Mouse (Mus musculus) right cerebral cortex, postnatal 10 days (tissue): ENCODE measurements at regions not wholly inside any gene's neighbourhood (a gene's known extent, or its start where the extent isn't known, plus 50 kb on each side); places are given as distances from the start of the nearest gene placed in this dataset.

Source experiments
- DNase-seq, 2 experiments: peaks; one replicate each; pipeline ENCODE4 v3.0.0; 2021; ENCODE audit warnings: low spot score in 2 of 2

- no peak for DNase-seq
These were observed 158.0 kb upstream of the Serp2 start for GRCm38 (mm10) chr14:76714727-76715126.

GRCm38 (mm10) chr14:76713946-76714345 is 157.3 kb upstream of the Serp2 start:
- DNase-seq: no peak

GRCm38 (mm10) chr14:76708728-76709127 is 152.0 kb upstream of the Serp2 start:
- DNase-seq: peak in 1 of 2 experiments; percentile 44

DNA sequence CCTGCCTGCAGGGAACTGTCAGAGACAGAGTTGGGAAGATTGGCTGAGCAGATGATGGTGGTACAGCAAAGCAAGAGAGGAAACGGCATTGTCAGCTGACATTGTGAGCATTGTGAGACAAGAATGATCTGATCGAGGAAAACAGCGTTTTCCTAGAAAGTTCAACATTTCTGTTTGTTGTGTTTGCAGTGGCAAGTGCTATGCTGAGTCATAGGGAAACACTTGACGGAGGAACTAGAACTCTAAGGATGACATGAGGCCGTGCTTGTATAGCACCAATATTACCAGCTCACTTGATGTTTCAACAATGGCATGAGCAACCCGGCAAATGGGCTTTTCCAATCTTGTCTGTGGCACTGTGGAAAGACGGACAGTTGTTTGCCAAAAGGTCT is 146.7 kb upstream of the Serp2 start:
- no peak for DNase-seq

GRCm38 (mm10) chr14:76702709-76703372 is 146.2 kb upstream of the Serp2 start:
- DNase-seq: no peak

GRCm38 (mm10) chr14:76701911-76702708 is 145.4 kb upstream of the Serp2 start:
- DNase-seq: no peak

DNA sequence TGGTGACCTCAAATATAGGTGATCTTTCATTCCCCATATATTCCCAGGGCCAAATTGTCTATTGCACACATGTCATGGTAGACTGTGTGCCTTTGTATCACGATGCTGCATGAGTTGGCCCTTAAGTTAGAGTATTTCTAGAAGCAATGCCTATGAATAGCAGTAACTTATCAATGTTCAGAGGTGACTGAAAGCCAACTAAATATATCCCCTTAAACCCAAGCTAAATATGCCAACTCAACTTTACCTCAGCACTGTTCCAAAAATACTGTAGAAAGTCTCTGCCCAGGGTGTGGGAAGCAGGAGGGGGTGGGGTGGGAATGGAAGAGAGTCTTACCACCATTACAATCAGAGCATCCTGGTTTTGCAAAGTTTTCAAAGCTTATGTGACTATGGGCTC is 144.6 kb upstream of the Serp2 start:
- DNase-seq: no peak

GRCm38 (mm10) chr14:76700796-76701195 is 144.1 kb upstream of the Serp2 start:
- no peak for DNase-seq

DNA sequence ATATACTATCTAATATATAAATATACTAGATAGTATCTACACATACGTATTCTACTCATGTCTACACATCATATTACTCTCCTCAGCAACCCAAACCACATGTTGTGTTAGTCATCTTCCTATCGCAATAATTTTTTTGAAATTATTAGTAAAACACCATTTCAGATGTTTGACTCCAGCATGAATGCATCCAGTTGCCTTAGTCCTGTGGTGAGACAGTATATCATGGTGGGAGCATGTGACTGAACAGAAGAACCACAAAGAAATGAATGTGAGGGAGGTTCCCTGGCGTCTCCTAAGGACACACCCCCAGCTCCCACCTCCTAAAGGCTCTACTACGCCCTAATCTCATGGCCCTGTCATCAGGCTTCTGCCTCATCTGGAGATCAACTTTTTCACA is 143.5 kb upstream of the Serp2 start:
- no peak for DNase-seq

DNA sequence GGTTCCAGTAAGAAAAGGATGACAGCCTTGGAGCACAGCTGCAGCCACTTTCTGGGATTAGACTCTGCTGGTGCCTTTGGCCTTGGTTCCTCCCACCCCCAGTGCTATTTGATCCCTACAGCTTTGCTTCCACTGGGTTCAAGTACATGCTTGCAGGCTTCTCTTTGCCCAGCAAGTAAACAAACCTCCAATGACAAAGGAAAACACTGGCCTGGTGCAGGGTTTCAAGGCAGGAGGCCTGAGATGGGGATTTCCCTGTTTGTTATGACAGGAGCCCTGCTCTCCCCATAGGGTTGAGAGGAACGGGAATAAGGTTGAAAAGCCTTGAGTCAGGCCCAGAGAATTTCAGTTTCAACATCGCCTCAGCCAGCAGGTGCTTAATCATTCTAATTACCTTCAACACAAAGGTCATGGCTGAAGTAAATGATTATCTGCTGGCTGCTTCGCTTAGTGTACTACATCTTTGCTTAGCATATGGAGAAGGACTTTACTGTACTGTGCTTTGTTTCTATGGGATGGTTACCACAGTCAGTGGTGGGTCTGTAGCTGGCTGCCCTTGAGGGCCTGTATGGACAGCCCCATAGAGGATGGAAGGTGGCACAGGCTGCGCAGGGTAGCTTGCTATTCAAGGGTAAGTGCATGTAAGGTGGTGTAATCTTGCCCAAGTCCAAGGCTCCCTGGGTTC is 142.2 kb upstream of the Serp2 start:
- no peak for DNase-seq

DNA sequence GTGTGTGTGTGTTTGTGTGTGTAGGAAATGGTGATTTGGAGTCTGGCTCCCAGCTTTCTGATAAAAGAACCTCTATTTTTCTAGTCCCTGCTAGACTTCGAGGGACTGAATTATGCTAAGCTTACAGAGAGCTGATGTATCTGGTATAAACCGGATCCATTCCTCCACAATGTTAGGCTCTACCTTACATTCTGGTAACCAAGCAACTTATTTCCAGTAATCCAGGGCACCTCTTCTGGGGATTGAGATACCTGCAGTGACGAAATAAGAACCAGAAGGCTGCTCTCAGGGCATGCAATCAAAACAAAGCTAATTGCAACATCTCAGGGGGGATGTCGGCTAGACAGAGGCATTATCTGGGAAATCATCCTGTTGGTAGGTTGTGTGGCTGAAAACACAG is 140.0 kb upstream of the Serp2 start:
- no peak for DNase-seq

- no peak for DNase-seq
These were observed 139.1 kb upstream of the Serp2 start for GRCm38 (mm10) chr14:76695691-76696355.

GRCm38 (mm10) chr14:76694894-76695293 is 138.2 kb upstream of the Serp2 start:
- no peak for DNase-seq

DNA sequence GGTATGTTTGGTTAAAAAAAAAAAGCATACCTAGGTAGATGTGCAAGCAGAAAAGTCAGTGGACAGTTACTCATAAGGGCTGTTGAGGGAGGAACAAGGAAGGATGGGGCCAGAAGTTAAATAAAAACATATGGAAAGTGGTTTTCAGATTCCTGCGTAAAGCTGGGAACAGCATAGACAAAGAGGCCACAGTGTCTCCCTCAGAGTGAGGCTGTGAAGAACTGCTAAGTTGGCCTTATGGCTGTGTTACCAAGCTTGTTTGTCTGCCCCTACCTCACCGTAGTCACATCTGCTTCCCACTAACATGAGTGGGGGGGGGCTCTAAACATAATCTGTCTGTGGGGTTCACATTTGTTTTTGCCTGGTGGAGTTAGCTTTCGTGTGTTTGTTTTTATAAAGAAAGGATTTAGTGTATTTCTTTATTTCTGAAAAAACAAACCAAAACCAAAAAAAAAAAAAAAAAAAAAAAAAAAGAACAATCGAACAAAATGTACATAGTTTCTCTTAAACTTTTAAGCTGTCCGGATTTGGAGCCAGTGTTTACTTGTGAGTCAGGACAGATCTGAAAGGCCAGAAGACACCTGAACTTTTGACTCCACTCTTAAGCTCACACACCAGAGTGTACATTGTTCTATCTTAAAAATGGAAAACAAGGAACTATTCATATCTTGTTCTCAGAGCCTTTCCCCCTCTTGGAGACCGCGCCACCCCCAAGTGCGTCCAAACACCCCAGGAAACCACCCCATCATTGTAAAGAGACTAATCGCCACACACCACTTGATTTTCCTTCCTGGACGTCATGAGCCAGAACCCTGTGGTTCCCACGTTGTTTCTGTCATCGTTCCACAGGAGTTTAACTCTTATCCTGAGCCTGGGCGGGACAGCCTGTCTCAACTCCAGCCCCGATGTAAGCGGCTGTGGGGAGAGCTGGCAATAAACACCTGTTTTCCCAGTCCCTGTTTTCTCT is 136.9 kb upstream of the Serp2 start:
- no peak for DNase-seq

DNA sequence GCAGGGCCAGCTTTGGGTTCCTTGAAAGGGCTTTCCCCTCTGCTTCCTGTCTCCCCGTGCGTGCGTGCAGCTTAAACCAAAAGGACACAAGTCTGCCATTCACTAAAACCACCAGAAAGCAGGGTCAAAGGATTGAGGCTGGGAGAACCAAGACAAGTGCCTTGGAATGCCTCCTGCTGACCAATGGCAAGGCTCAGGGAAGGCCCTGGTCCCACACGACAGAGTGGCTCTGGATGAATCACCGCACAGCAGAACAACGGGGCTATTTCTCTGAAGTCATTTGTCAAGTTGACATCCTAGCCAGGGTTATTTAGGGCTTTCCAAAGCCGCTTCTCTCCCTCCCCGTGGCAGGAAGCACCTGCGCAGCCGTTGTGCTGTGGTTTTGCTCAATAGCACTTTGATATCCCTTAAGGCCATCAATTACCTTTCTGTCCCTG is 131.3 kb upstream of the Serp2 start:
- DNase-seq: no peak

DNA sequence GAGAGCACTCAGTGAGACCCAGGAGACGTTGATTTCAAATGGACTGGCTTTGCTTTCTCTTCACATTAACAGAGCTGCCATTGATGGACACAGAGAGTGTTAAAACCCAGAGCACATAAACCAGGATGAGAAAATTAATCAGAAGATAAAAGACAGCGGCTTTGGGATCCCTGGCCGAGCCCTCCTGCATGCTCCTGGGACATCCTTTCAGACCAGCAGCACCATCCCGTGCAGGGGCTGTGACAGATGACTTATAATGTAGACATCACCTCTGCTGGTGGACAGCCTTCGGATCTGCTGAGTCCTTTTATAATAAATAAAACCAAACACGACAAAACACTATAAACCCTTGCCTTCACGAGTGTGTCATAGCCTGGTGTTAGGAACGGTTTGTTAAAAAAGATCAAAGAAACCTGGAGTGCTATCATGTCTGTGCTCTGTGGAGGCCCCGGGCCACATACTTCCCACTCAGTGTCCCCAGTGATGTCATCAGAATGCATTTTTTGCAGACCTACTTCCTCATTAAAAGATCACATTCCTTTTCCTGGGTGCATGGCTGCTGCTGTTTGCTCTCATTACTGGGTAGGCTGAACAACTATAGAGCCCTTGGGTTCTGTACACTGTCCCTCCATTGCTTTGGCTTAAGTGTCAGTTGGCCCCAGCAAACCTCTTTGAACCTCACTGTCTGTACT is 130.2 kb upstream of the Serp2 start:
- DNase-seq: no peak

DNA sequence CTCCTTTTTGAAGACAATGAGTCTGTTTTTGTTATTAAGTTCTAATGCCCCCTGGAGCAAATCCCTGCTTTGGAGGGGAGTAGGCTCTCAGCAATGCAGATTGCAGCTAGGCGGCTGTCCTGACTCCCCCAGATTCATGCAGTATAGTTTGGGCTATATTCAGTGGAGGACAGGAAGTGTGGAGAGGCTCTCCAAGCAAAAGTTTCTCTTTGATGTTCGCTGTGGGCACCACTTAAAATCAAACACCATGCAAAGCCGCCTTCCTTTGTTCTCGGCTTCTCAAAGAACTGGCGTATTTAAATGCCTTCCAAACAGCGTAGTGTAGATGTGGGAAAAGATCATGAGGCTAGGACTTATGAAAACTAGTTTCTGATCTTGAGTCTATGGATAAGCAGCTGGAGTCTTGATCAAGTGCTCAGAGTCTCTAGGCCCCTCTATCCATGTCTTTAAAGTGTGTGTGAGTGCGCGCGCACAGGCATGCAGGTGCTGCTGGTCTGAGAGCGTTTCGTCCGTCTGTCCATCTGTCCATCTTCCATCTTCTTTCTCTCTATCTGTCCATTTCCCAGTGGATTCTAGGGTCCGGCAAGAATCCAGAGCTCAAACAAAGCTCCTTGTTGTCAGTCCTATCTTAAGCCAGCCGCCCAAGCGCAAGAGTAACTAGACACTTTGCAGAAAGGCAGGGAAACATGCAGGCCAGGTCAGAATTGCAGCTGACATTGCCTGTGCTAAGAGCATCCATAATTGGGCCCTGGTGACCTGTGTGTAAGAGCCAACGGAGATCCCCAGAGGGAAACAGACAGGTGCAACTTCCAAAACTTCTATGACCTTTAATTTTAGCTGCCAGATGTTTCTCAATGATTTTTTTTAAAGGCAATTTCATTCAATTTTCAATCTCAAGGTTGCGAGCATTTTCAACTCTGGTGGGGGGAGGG is 129.4 kb upstream of the Serp2 start:
- no peak for DNase-seq

GRCm38 (mm10) chr14:76684327-76684726 is 127.6 kb upstream of the Serp2 start:
- no peak for DNase-seq
